Mouse (Mus musculus) lung, postnatal 0 days (tissue): Measurements from ENCODE around the gene Stxbp4. TPM values are rescaled to one million over a fixed set of nuclear protein-coding genes. Genes with fewer than 3 reads are reported as not detected.

Source experiments
- ATAC-seq: fragments of 200-750 bp; cut with Nextera tagmentation; 2 replicates; pipeline ENCODE4 v1.8.0; 2017; ENCODE audit warnings: moderate library complexity
- DNase-seq: peaks from one replicate; pipeline ENCODE4 v3.0.0-alpha.2; 2016; ENCODE audit warnings: low spot score
- H3K27ac ChIP-seq: fragments of 300-500 bp; sonication (generic); 2 replicates; pipeline ENCODE4 v1.5.1; 2014; ENCODE audit warnings: antibody characterized with exemption, mild to moderate bottlenecking, low read length, mixed read lengths
- H3K27me3 ChIP-seq: fragments of 300-500 bp; sonication (generic); replicated peaks from 2 replicates; pipeline ENCODE4 v1.6.1; 2014; ENCODE audit warnings: low read length, mixed read lengths; ENCODE audit not compliant: insufficient read depth
- H3K36me3 ChIP-seq: fragments of 300-500 bp; sonication (generic); 2 replicates; pipeline ENCODE4 v1.6.1; 2014; ENCODE audit warnings: low read length, mixed read lengths; ENCODE audit not compliant: insufficient read depth
- H3K4me1 ChIP-seq: fragments of 300-500 bp; sonication (generic); 2 replicates; pipeline ENCODE4 v1.6.1; 2014; ENCODE audit warnings: antibody characterized with exemption, low read depth, low read length, mixed read lengths; ENCODE audit not compliant: insufficient read depth
- H3K4me2 ChIP-seq: fragments of 300-500 bp; sonication (generic); replicated peaks from 2 replicates; pipeline ENCODE4 v1.6.1; 2014; ENCODE audit warnings: low read depth, mild to moderate bottlenecking, low read length, moderate library complexity, mixed read lengths
- H3K4me3 ChIP-seq: fragments of 300-500 bp; sonication (generic); 2 replicates; pipeline ENCODE4 v1.5.1; 2014; ENCODE audit warnings: low read depth, low read length
- H3K9ac ChIP-seq: fragments of 300-500 bp; sonication (generic); replicated peaks from 2 replicates; pipeline ENCODE4 v1.6.1; 2014; ENCODE audit warnings: low read depth, mild to moderate bottlenecking
- H3K9me3 ChIP-seq: fragments of 300-500 bp; sonication (generic); 2 replicates; pipeline ENCODE4 v1.6.1; 2016; ENCODE audit warnings: low read length, mixed read lengths
- CTCF ChIP-seq: IDR thresholded peaks from 2 replicates; pipeline ENCODE4 v1.5.1; 2016; ENCODE audit warnings: antibody characterized with exemption, mild to moderate bottlenecking
- EP300 ChIP-seq: IDR thresholded peaks from 2 replicates; pipeline ENCODE4 v1.6.1; 2016; ENCODE audit warnings: antibody characterized with exemption, mild to moderate bottlenecking, control low read depth
- WGBS: fragments of 180-500 bp; shearing (Covaris S2); extraction: QIAGEN DNeasy Blood & Tissue Kit; methylation state at CpG from one replicate; pipeline ENCODE4 v1.1.7; 2014; 5-methylcytosine and 5-hydroxymethylcytosine counted together
- polyA plus RNA-seq: library from polyadenylated mRNA; unstranded; fragments of >200 nt; fragmentation: Nextera tagmentation; extraction: Ambion mirVana; gene quantifications from 2 replicates; pipeline ENCODE4 v1.2.1, GENCODE M21; 2015

Stxbp4 gene
- polyA plus RNA-seq, 1 experiment from 2014 or later, result 4.2 TPM

GRCm38 (mm10) chr11:90614743-90615142, 23.1 kb downstream of the Stxbp4 start:
- Histone ChIP-seq H3K4me2 (no peak overlapping the region), H3K36me3 (no peaks in the 10 kb centered on the region), H3K4me3 (no peak overlapping the region), H3K9me3 (no peaks in the 10 kb centered on the region), H3K9ac (no peak overlapping the region), H3K27me3 (no peaks in the 10 kb centered on the region), H3K27ac (no peak overlapping the region), H3K4me1 (no peaks in the 10 kb centered on the region)
- DNase-seq, result no peak
- WGBS, result 61% methylated on average over 6 of the region's 6 CpGs
- no peak for ATAC-seq
- TF ChIP-seq CTCF, result no peak
- TF ChIP-seq EP300, result no peak

GRCm38 (mm10) chr11:90612118-90612517, 25.8 kb downstream of the Stxbp4 start:
- Histone ChIP-seq H3K36me3 (no peaks in the 10 kb centered on the region), H3K27me3 (no peaks in the 10 kb centered on the region), H3K27ac (no peak overlapping the region), H3K9me3 (no peaks in the 10 kb centered on the region), H3K4me1 (no peaks in the 10 kb centered on the region), H3K9ac (no peak overlapping the region), H3K4me3 (no peak overlapping the region), H3K4me2 (no peak overlapping the region)
- DNase-seq (no peak), ATAC-seq (no peak)
- TF ChIP-seq CTCF (no peak), EP300 (no peak)

DNA sequence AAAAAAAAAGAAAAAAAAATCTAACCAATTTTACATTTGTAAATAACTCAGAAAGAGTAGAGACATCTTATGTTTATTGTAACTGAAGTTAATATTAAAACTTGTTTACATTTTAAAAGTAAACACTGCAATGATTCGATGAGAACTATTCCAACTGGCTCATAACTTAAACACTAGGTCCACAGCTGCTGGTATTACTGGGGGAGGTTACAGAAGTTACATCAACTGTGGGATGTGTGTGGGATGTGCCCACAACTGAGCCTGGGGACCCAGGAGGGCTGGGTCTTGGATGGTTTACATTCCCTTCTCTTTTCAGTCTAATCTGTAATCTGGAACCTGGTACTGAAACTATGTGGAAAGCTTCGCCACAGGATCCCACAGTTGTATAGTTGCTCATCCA, 34.8 kb downstream of the Stxbp4 start:
- ATAC-seq (no peak), DNase-seq (no peak)
- Histone ChIP-seq H3K27me3 (no peaks in the 10 kb centered on the region), H3K4me1 (no peaks in the 10 kb centered on the region), H3K36me3 (no peaks in the 10 kb centered on the region), H3K4me3 (no peak overlapping the region), H3K27ac (no peak overlapping the region), H3K4me2 (no peak overlapping the region), H3K9ac (no peak overlapping the region), H3K9me3 (no peaks in the 10 kb centered on the region)
- WGBS, result 48% methylated on average over 2 of the region's 2 CpGs
- TF ChIP-seq CTCF (no peak), EP300 (no peak)

- 92% methylated on average over 1 of the region's 1 CpGs for WGBS
- Histone ChIP-seq H3K27ac (no peak overlapping the region), H3K4me3 (no peak overlapping the region), H3K27me3 (no peaks in the 10 kb centered on the region), H3K4me2 (no peak overlapping the region), H3K9me3 (no peaks in the 10 kb centered on the region), H3K9ac (no peak overlapping the region), H3K36me3 (no peaks in the 10 kb centered on the region), H3K4me1 (no peaks in the 10 kb centered on the region)
- TF ChIP-seq CTCF, result no peak
- TF ChIP-seq EP300, result no peak
- ATAC-seq, result no peak
- DNase-seq, result no peak
Observed at GRCm38 (mm10) chr11:90595826-90596225, 42.1 kb downstream of the Stxbp4 start.

DNA sequence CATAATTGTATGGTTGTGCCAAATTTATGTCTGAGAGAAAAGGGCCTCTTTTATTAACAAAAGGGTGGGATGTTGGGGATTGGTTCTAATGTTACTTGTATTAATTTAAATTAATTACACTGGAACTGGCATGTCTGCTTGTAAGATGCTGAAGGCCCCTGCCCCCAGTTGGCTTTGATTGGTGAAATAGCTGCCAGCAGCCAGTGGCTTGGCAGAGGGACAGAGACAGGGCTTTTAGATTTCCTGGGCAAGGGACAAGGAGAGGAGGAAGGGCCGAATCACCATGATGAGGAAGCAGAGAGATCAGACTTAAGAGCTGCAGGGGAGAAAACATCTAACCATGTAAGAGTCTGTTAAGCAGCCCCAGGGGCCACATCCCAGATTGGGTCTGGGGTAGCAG, 46.9 kb downstream of the Stxbp4 start:
- Histone ChIP-seq H3K27ac (no peak overlapping the region), H3K9me3 (no peaks in the 10 kb centered on the region), H3K9ac (no peak overlapping the region), H3K27me3 (no peaks in the 10 kb centered on the region), H3K4me3 (no peak overlapping the region), H3K4me1 (no peaks in the 10 kb centered on the region), H3K4me2 (no peak overlapping the region), H3K36me3 (no peaks in the 10 kb centered on the region)
- ATAC-seq (no peak), DNase-seq (no peak)
- TF ChIP-seq EP300 (no peak), CTCF (no peak)
- WGBS, result 91% methylated on average over 1 of the region's 1 CpGs

- H3K4me2 ChIP-seq, result no peak overlapping the region
- ATAC-seq (peak; percentile 80), DNase-seq (peak; percentile 81)
- H3K4me1 ChIP-seq, result no peaks in the 10 kb centered on the region
- TF ChIP-seq EP300 (0 out of 2 replicates have a peak, but pooled peaks have one; percentile 35), CTCF (no peak)
- no peak overlapping the region for H3K4me3 ChIP-seq
- no peak overlapping the region for H3K9ac ChIP-seq
- H3K27me3 ChIP-seq, result no peaks in the 10 kb centered on the region
- 57% methylated on average over 8 of the region's 8 CpGs for WGBS
- H3K27ac ChIP-seq, result no peak overlapping the region
- no peaks in the 10 kb centered on the region for H3K9me3 ChIP-seq
- H3K36me3 ChIP-seq, result no peaks in the 10 kb centered on the region
Observed at GRCm38 (mm10) chr11:90586203-90586602, 51.7 kb downstream of the Stxbp4 start.

GRCm38 (mm10) chr11:90585754-90586153, 52.1 kb downstream of the Stxbp4 start:
- Histone ChIP-seq H3K4me3 (no peak overlapping the region), H3K27ac (no peak overlapping the region), H3K9me3 (no peaks in the 10 kb centered on the region), H3K36me3 (no peaks in the 10 kb centered on the region), H3K4me2 (no peak overlapping the region), H3K27me3 (no peaks in the 10 kb centered on the region), H3K9ac (no peak overlapping the region), H3K4me1 (no peaks in the 10 kb centered on the region)
- DNase-seq (peak; percentile 53), ATAC-seq (peak; percentile 76)
- TF ChIP-seq EP300 (peak; percentile 11; the same call in 1 of the 2 replicates), CTCF (no peak)
- WGBS, result 54% methylated on average over 2 of the region's 2 CpGs
